Mouse (Mus musculus): Measurements from ENCODE around the gene Plpp7.

DNA sequence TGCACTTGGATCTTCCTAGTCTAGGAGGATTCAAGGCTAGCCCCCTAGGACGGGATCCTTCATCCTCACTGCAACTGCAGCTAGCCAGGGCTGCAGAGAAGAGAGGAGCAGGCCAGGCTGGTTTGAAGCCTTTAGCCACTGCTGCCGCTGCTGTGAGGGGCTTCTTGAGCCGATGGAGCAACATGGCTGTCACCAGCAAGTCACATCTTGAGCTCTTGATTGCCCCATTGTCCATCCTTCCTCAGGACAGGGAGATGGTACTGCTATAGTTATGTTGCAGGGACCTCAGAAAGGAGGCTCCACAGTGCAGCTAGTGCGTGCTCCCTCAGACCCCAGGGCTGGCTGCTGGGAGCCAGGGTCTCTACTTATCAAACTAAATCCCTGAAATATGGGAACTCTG is 37.5 kb upstream of the Plpp7 start:
- TF ChIP-seq GATA1 (IDR thresholded peaks at IDR 0.05; ENCODE audit: borderline replicate concordance, low read length) (no peak), FLI1 (IDR thresholded peaks at IDR 0.05; ENCODE audit: low read length) (no peak)

All from megakaryocyte, embryonic 14.5 days (primary cell).